Mouse (Mus musculus) heart, postnatal 25 days (tissue): ENCODE data around the gene Cwc22. TPM values are rescaled to one million over a fixed set of nuclear protein-coding genes. Genes with fewer than 3 reads are reported as not detected.
"Not testable (repeated sequence)": the region's sequence is repeated elsewhere in the genome, so short reads cannot be mapped to it uniquely, and the experiment has no call there.

Experiments used
- DNase-seq: peaks from one replicate; pipeline ENCODE4 v3.0.0; 2022; ENCODE audit warnings: low spot score
- intact Hi-C: fragments of 180-260 bp; cut with DNase I; formaldehyde crosslinking; loops from one replicate; pipeline ENCODE4 v1.15.1; 2025
- total RNA-seq, 2 experiments: library from RNA; stranded (reverse); gene quantifications; 2 replicates each; pipeline ENCODE4 v1.2.3; 2021

Cwc22 gene
- total RNA-seq, 2 experiments from 2014 or later, result 13.7 to 14.1 TPM

- intact Hi-C loops, result no loop called here
Observed at GRCm38 (mm10) chr2:77901269-77901668, 44.9 kb downstream of the Cwc22 start.

DNA sequence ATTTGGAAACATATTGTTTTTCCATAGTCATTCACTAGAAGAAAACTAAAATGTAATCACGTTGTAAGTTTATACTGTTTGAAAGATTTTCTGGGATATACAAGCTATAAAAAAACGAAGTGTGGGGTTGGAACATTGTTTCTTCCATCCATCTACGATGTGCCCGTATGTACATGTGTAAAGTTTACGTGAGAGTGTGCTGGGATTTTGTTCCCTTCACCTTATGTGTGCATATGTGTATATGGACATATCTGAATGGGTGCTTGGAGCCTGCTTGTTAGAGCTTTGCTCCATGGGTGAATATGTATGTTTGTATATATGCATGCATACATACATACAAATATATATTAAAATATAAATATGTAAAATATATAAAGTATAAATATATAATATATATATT is 45.4 kb downstream of the Cwc22 start:
- intact Hi-C loops, result no loop called here

More at GRCm38 (mm10) chr2:77901269-77901668, 44.9 kb downstream of the Cwc22 start:
- no peak for DNase-seq

GRCm38 (mm10) chr2:77900111-77900510 is 46.1 kb downstream of the Cwc22 start:
- intact Hi-C loops, result no loop called here
- no peak for DNase-seq

More for the DNA sequence above, 45.4 kb downstream of the Cwc22 start:
- no peak for DNase-seq

GRCm38 (mm10) chr2:77898436-77898835 is 47.7 kb downstream of the Cwc22 start:
- intact Hi-C loops, result no loop called here
- no peak for DNase-seq

GRCm38 (mm10) chr2:77897988-77898387 is 48.2 kb downstream of the Cwc22 start:
- intact Hi-C loops, result no loop called here
- DNase-seq, result no peak

GRCm38 (mm10) chr2:77897558-77897899 is 48.6 kb downstream of the Cwc22 start:
- DNase-seq, result no peak
- intact Hi-C loops, result no loop called here

- intact Hi-C loops, result no loop called here
- no peak for DNase-seq
Observed at GRCm38 (mm10) chr2:77896843-77897557, 49.2 kb downstream of the Cwc22 start.

DNA sequence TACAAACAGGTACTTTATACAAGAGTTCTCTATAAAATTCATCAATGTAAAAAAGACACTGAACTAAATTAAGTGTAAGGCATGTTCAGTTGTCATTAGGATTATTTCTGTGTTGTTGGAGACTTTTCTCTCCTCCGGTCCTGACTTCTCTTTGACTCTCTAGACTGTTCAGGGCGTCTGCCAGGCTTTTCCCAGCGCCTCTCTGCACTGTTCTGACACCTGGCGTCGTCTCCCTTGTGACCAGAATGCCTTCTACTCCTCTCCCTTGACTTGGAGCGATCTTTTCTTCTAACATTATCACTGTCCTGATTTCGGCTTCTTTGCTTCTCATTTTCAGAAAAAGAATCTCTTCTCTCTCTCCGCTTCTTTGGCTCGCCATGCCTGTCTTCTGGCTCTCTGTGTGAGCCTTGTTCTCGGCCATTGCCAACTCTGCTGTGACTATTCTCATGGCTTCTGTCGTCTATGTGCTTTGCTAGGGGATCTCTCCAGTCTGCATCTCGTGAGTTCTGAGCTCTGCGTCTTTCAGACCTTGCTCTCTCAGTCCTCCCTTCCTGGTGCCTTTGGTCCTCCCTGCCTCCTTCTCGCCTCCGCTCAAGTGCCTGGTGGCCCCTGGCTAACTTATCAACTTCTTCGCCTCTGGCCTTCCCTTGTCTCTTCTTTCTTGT is 50.1 kb downstream of the Cwc22 start:
- intact Hi-C loops, result not testable (repeated sequence)

DNA sequence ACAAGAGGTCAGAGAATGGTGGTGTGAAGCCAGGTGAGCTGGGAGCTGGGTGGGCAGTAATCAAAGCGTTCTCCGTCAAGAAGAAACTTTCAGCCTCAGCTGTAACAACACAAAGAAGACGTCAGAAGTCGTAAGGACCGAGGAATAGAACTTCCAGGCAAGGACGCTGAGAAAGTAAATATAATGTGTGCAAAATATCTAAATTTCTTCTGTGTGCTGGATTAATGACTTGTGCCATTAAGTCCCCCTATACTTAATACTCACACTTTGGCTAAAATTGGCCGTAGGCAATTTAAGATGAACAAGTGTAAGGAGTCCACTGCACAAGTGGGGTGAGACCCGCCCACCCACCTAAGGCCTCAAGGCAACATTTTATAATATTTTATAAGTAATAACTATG is 51.3 kb downstream of the Cwc22 start:
- intact Hi-C loops, result no loop called here
- DNase-seq, result no peak

More for the DNA sequence above, 50.1 kb downstream of the Cwc22 start:
- DNase-seq, result not testable (repeated sequence)

DNA sequence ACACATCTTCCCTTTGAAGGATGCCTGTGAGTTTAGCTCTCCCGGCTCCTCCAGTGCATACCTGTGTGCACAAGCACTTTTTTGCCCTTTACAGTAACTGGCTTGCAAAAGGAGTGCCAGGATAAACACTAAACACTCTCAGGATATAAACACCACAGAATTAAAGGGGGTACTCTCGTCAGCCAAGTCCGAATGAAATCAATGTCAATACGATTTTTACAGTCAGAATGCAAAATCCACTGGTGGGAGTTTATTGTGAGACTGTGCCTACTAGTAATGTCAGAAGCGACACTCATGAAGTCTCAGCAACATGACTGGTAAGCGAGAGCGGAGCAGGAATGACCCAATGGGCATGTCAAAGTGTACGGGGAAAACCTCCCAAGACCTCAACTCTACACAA is 52.7 kb downstream of the Cwc22 start:
- intact Hi-C loops, result no loop called here
- no peak for DNase-seq

- intact Hi-C loops, result no loop called here
- DNase-seq, result no peak
Observed at GRCm38 (mm10) chr2:77892573-77892972, 53.6 kb downstream of the Cwc22 start.

DNA sequence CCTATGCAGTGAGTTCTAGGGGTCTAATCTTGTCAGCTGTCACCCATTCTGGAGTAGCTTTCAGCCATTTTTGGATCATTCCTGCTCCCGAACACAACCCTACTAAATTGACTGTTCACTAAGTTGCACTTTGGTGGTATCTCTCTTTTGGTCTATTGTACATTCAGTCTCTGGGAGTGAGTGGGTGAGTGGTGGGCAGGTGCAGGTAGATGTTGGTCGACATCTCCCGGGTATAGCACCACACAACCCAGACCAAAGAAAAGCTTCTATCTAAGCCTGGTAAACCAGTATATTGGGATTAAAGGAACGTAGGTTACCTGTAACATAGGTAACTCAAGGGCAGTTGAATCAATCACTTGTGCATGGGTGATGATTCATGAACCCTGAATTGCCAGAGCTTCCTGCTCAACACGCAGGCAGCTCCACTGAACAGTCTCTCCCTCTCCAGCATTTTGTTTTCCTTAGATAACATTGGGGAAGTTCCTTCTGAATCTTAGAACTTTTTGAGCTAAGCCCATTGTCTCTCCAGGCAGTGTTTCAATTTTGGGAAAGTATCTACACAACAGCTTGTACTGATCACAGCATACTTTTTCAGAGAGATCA is 55.2 kb downstream of the Cwc22 start:
- intact Hi-C loops, result no loop called here
- DNase-seq, result no peak

DNA sequence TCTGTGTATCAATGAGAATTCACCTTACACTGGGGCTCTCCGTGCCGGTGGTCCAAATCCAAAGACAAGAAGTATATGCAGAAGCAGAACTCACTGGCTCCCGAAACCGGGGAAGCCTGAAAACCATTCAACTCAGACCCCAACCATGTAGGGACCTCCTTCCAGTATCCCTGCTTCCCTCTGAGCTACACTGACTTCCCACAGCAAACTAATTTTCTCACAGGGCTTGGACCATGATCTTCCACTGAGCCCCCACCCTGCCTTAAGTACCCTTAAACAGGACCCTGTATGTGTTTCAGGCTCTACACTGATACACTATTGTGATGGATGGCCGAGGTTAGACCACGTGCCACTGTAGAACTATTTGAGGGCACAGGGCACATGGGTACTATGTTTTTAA is 56.2 kb downstream of the Cwc22 start:
- intact Hi-C loops, result no loop called here

GRCm38 (mm10) chr2:77889401-77889800 is 56.8 kb downstream of the Cwc22 start:
- intact Hi-C loops, result no loop called here
- DNase-seq, result no peak

More for the DNA sequence above, 56.2 kb downstream of the Cwc22 start:
- DNase-seq, result no peak

GRCm38 (mm10) chr2:77888826-77889225 is 57.3 kb downstream of the Cwc22 start:
- intact Hi-C loops, result no loop called here
- DNase-seq, result no peak

DNA sequence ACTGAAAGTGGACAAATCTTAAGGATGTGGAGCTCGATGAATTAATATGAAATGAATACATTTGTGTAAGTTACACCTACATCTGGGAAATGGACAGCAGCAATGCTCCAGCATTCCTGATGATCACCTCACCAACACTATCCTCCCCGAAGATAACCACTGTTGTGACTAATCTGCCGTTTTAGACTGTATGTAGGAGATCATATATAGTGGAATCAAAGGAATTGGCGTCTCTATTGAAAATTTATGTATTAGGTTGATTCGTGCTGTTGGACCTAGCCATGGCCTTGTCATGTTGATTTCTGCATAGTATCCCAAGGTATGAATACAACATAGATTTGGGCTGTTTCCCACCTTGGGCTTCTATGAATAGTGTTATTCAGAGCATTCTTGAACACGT is 58.1 kb downstream of the Cwc22 start:
- no peak for DNase-seq
- intact Hi-C loops, result no loop called here

GRCm38 (mm10) chr2:77887166-77887565 is 59.0 kb downstream of the Cwc22 start:
- intact Hi-C loops, result no loop called here
- no peak for DNase-seq

GRCm38 (mm10) chr2:77885491-77886130 is 60.6 kb downstream of the Cwc22 start:
- intact Hi-C loops, result no loop called here
- DNase-seq, result no peak

- intact Hi-C loops, result no loop called here
- DNase-seq, result no peak
Observed at GRCm38 (mm10) chr2:77885036-77885435, 61.1 kb downstream of the Cwc22 start.

- intact Hi-C loops, result no loop called here
- no peak for DNase-seq
Observed at GRCm38 (mm10) chr2:77884491-77884890, 61.7 kb downstream of the Cwc22 start.

GRCm38 (mm10) chr2:77882961-77883360 is 63.2 kb downstream of the Cwc22 start:
- intact Hi-C loops, result no loop called here

More at GRCm38 (mm10) chr2:77882961-77883360, 63.2 kb downstream of the Cwc22 start:
- no peak for DNase-seq
